Mouse (Mus musculus): ENCODE data around the gene Kcnj4. TPM values are rescaled to one million over a fixed set of nuclear protein-coding genes. Genes with fewer than 3 reads are reported as not detected.

The Kcnj4 gene
- polyA plus RNA-seq, 1 experiment from 2014 or later = not detected

- Histone ChIP-seq H3K9ac (no peak overlapping the region), H3K4me3 (replicated peaks) (no peak overlapping the region), H3K4me1 (peaks cover 53% of the 10 kb centered on the region), H3K4me2 (no peak overlapping the region), H3K27me3 (replicated peaks) (no peaks in the 10 kb centered on the region), H3K9me3 (no peaks in the 10 kb centered on the region), H3K27ac (no peak overlapping the region), H3K36me3 (peaks cover 12% of the 10 kb centered on the region; the same call in 1 of the 2 replicates)
- 81% methylated on average over 12 of the region's 12 CpGs for WGBS
- no peak for ATAC-seq (ENCODE audit: insufficient read depth, low FRiP score, low read depth)
These were observed 67.4 kb downstream of the Kcnj4 start for GRCm38 (mm10) chr15:79437541-79438208.

- no peak for ATAC-seq (ENCODE audit: insufficient read depth, low FRiP score, low read depth)
- Histone ChIP-seq H3K9ac (no peak overlapping the region), H3K4me1 (peaks cover 48% of the 10 kb centered on the region), H3K4me2 (no peak overlapping the region), H3K9me3 (no peaks in the 10 kb centered on the region), H3K27ac (no peak overlapping the region), H3K36me3 (peaks cover 15% of the 10 kb centered on the region), H3K4me3 (replicated peaks) (no peak overlapping the region), H3K27me3 (replicated peaks) (no peaks in the 10 kb centered on the region)
- WGBS = 62% methylated on average over 7 of the region's 7 CpGs
These were observed 68.5 kb downstream of the Kcnj4 start for GRCm38 (mm10) chr15:79436481-79436921.

- H3K27me3 ChIP-seq (replicated peaks) = no peaks in the 10 kb centered on the region
- no peak overlapping the region for H3K27ac ChIP-seq
- 36% methylated on average over 7 of the region's 7 CpGs for WGBS
- peaks cover 20% of the 10 kb centered on the region for H3K36me3 ChIP-seq
- no peak for ATAC-seq (ENCODE audit: insufficient read depth, low FRiP score, low read depth)
- no peak overlapping the region for H3K4me2 ChIP-seq
- peaks cover 42% of the 10 kb centered on the region for H3K4me1 ChIP-seq
- no peaks in the 10 kb centered on the region for H3K9me3 ChIP-seq
- H3K4me3 ChIP-seq (replicated peaks) = no peak overlapping the region
- no peak overlapping the region for H3K9ac ChIP-seq
These were observed 69.8 kb downstream of the Kcnj4 start for GRCm38 (mm10) chr15:79435191-79435671.

Small RNA genes within 50 kb of the gene (microRNA-seq; reads per million reads assigned to microRNA genes)
- gene Gm44302 = not detected

Other genes with a start within 250 kb of the Kcnj4 start
- 8.4 and 9.1 TPM in 2 replicates for gene Baiap2l2, start 219.7 kb downstream of the Kcnj4 start, polyA plus RNA-seq (2015; fragmentation: Nextera tagmentation; extraction: Ambion mirVana)
- 16.6 and 18.9 TPM in 2 replicates for gene Pla2g6, start 176.9 kb downstream of the Kcnj4 start, polyA plus RNA-seq (2015; fragmentation: Nextera tagmentation; extraction: Ambion mirVana)
- 5.2 and 6.6 TPM in 2 replicates for gene Maff, start 158.6 kb downstream of the Kcnj4 start, polyA plus RNA-seq (2015; fragmentation: Nextera tagmentation; extraction: Ambion mirVana)
- 58.5 and 59.9 TPM in 2 replicates for gene Tmem184b, start 101.7 kb downstream of the Kcnj4 start, polyA plus RNA-seq (2015; fragmentation: Nextera tagmentation; extraction: Ambion mirVana)
- 63.7 and 66.0 TPM in 2 replicates for gene Csnk1e, start 49.7 kb downstream of the Kcnj4 start, polyA plus RNA-seq (2015; fragmentation: Nextera tagmentation; extraction: Ambion mirVana)
- 96.2 and 98.2 TPM in 2 replicates for gene Kdelr3, start 11.2 kb upstream of the Kcnj4 start, polyA plus RNA-seq (2015; fragmentation: Nextera tagmentation; extraction: Ambion mirVana)
- gene Ddx17, start 41.5 kb upstream of the Kcnj4 start, polyA plus RNA-seq (2015; fragmentation: Nextera tagmentation; extraction: Ambion mirVana) = 48.5 and 51.4 TPM in 2 replicates
- 2.8 TPM in 2 replicates for gene Dmc1, start 99.9 kb upstream of the Kcnj4 start, polyA plus RNA-seq (2015; fragmentation: Nextera tagmentation; extraction: Ambion mirVana)
- 1.3 and 1.4 TPM in 2 replicates for gene Fam227a, start 153.7 kb upstream of the Kcnj4 start, polyA plus RNA-seq (2015; fragmentation: Nextera tagmentation; extraction: Ambion mirVana)
- 41.4 and 42.2 TPM in 2 replicates for gene Cby1, start 154.0 kb upstream of the Kcnj4 start, polyA plus RNA-seq (2015; fragmentation: Nextera tagmentation; extraction: Ambion mirVana)
- gene Tomm22, start 165.6 kb upstream of the Kcnj4 start, polyA plus RNA-seq (2015; fragmentation: Nextera tagmentation; extraction: Ambion mirVana) = 227 and 254 TPM in 2 replicates
- 21.2 and 22.0 TPM in 2 replicates for gene Josd1, start 182.7 kb upstream of the Kcnj4 start, polyA plus RNA-seq (2015; fragmentation: Nextera tagmentation; extraction: Ambion mirVana)
- gene Gtpbp1, start 185.6 kb upstream of the Kcnj4 start, polyA plus RNA-seq (2015; fragmentation: Nextera tagmentation; extraction: Ambion mirVana) = 28.2 and 29.3 TPM in 2 replicates
- 4.9 and 5.1 TPM in 2 replicates for gene Sun2, start 237.3 kb upstream of the Kcnj4 start, polyA plus RNA-seq (2015; fragmentation: Nextera tagmentation; extraction: Ambion mirVana)